Mouse (Mus musculus): ENCODE measurements around the gene Ercc4. TPM values are rescaled to one million over a fixed set of nuclear protein-coding genes. Genes with fewer than 3 reads are reported as not detected.
"Not testable (repeated sequence)": the region's sequence is repeated elsewhere in the genome, so short reads cannot be mapped to it uniquely, and the experiment has no call there.

Ercc4 gene
- polyA plus RNA-seq, 1 experiment from 2014 or later: 9.5 TPM

GRCm38 (mm10) chr16:13115466-13115865 is 6.0 kb downstream of the Ercc4 start:
- not testable (repeated sequence) for H3K4me1 ChIP-seq (ENCODE audit: control insufficient read depth, insufficient read depth, low read length); ATAC-seq (replicated peaks; ENCODE audit: extremely low read depth, insufficient read depth, low FRiP score); H3K4me2 ChIP-seq (ENCODE audit: low read depth, low read length); H3K9ac ChIP-seq (ENCODE audit: low read length); H3K27ac ChIP-seq (ENCODE audit: low read length); H3K27me3 ChIP-seq (ENCODE audit: control insufficient read depth, insufficient read depth, low read length); H3K4me3 ChIP-seq (ENCODE audit: low read length); H3K9me3 ChIP-seq (replicated peaks; ENCODE audit: control insufficient read depth, low read length)
- WGBS: 87% methylated on average over 3 of the region's 3 CpGs
- peaks cover 29% of the 10 kb centered on the region for H3K36me3 ChIP-seq (ENCODE audit: control insufficient read depth, insufficient read depth)

- H3K36me3 ChIP-seq (ENCODE audit: control insufficient read depth, insufficient read depth): peaks cover 30% of the 10 kb centered on the region
- H3K27me3 ChIP-seq (ENCODE audit: control insufficient read depth, insufficient read depth, low read length): no peaks in the 10 kb centered on the region
- H3K9me3 ChIP-seq (replicated peaks; ENCODE audit: control insufficient read depth, low read length): no peaks in the 10 kb centered on the region
- no peak overlapping the region for H3K9ac ChIP-seq (ENCODE audit: low read length)
- no peaks in the 10 kb centered on the region for H3K4me1 ChIP-seq (ENCODE audit: control insufficient read depth, insufficient read depth, low read length)
- WGBS: 61% methylated on average over 9 of the region's 9 CpGs
- ATAC-seq (replicated peaks; ENCODE audit: extremely low read depth, insufficient read depth, low FRiP score): peak; percentile 60; the same call in 1 of the 2 replicates
- H3K4me2 ChIP-seq (ENCODE audit: low read depth, low read length): no peak overlapping the region
- no peak overlapping the region for H3K27ac ChIP-seq (ENCODE audit: low read length)
- H3K4me3 ChIP-seq (ENCODE audit: low read length): no peak overlapping the region
These were observed 7.9 kb downstream of the Ercc4 start for GRCm38 (mm10) chr16:13117299-13117966.

GRCm38 (mm10) chr16:13117967-13118430 is 8.5 kb downstream of the Ercc4 start:
- Histone ChIP-seq H3K27me3 (ENCODE audit: control insufficient read depth, insufficient read depth, low read length) (no peaks in the 10 kb centered on the region), H3K9me3 (replicated peaks; ENCODE audit: control insufficient read depth, low read length) (no peaks in the 10 kb centered on the region), H3K36me3 (ENCODE audit: control insufficient read depth, insufficient read depth) (peaks cover 30% of the 10 kb centered on the region), H3K4me3 (ENCODE audit: low read length) (no peak overlapping the region), H3K27ac (ENCODE audit: low read length) (no peak overlapping the region), H3K9ac (ENCODE audit: low read length) (no peak overlapping the region), H3K4me2 (ENCODE audit: low read depth, low read length) (no peak overlapping the region), H3K4me1 (ENCODE audit: control insufficient read depth, insufficient read depth, low read length) (no peaks in the 10 kb centered on the region)
- WGBS: 85% methylated on average over 7 of the region's 7 CpGs
- ATAC-seq (replicated peaks; ENCODE audit: extremely low read depth, insufficient read depth, low FRiP score): no peak

- Histone ChIP-seq H3K9me3 (replicated peaks; ENCODE audit: control insufficient read depth, low read length) (no peaks in the 10 kb centered on the region), H3K36me3 (ENCODE audit: control insufficient read depth, insufficient read depth) (peaks cover 22% of the 10 kb centered on the region), H3K27me3 (ENCODE audit: control insufficient read depth, insufficient read depth, low read length) (no peaks in the 10 kb centered on the region), H3K4me3 (ENCODE audit: low read length) (no peak overlapping the region), H3K9ac (ENCODE audit: low read length) (no peak overlapping the region), H3K4me2 (ENCODE audit: low read depth, low read length) (no peak overlapping the region), H3K4me1 (ENCODE audit: control insufficient read depth, insufficient read depth, low read length) (no peaks in the 10 kb centered on the region), H3K27ac (ENCODE audit: low read length) (no peak overlapping the region)
- 88% methylated on average over 2 of the region's 2 CpGs for WGBS
- ATAC-seq (replicated peaks; ENCODE audit: extremely low read depth, insufficient read depth, low FRiP score): no peak
These were observed 9.3 kb downstream of the Ercc4 start for GRCm38 (mm10) chr16:13118754-13119294.

DNA sequence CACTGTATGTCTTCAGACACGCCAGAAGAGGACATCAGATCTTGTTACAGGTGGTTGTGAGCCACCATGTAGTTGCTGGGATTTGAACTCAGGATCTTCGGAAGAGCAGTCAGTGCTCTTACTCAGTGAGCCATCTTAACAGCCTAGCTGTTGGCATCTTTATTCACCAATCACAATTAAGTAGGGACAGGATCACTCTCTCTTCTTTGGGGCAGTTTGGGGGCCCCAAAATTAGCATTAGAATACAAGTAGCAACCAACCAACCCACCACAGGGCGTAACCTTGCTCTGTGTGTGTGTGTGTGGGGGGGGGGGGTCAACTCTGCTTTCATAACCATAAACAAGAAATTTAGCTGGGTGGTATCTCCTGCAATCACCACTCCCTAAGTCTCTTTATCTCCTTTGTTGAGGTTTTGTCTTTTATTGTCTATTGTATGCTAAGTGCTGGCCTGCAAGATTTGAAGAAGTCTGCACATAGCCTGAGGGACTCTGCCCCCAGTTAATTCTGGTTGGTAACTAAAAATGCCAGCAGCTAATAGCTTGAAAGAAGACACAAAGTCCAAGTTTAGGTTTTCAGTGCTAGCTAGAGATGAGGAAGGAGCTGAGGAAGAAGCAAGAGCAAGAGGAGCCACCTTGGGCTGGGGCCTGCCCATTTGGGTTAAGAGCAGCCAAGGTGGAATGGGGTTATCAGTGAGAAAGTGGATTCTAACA is 10.3 kb downstream of the Ercc4 start:
- Histone ChIP-seq H3K36me3 (ENCODE audit: control insufficient read depth, insufficient read depth) (peaks cover 12% of the 10 kb centered on the region), H3K4me1 (ENCODE audit: control insufficient read depth, insufficient read depth, low read length) (no peaks in the 10 kb centered on the region), H3K27ac (ENCODE audit: low read length) (no peak overlapping the region), H3K9me3 (replicated peaks; ENCODE audit: control insufficient read depth, low read length) (no peaks in the 10 kb centered on the region), H3K9ac (ENCODE audit: low read length) (no peak overlapping the region), H3K4me3 (ENCODE audit: low read length) (no peak overlapping the region), H3K27me3 (ENCODE audit: control insufficient read depth, insufficient read depth, low read length) (no peaks in the 10 kb centered on the region), H3K4me2 (ENCODE audit: low read depth, low read length) (no peak overlapping the region)
- 97% methylated on average over 3 of the region's 3 CpGs for WGBS
- no peak for ATAC-seq (replicated peaks; ENCODE audit: extremely low read depth, insufficient read depth, low FRiP score)

DNA sequence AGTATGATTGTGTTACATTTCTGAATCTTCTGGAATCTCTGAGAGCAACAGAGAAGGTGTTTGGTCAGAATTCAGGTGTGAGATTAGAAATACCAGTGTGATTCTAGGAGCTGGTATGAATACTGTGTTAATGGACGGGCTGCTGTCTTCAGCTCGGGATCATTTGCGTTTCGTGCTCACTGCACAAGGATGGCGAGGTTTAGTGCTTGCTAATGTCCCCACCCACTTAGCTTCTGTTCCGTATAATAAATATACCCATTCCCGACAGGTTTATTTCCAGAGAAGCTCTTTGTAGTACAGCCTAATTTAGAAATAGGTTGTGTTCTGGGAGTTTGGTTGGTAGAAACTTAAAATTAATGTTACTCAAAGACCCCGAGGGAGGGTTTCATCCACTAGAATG is 15.9 kb downstream of the Ercc4 start:
- H3K4me3 ChIP-seq (ENCODE audit: low read length): no peak overlapping the region
- ATAC-seq (replicated peaks; ENCODE audit: extremely low read depth, insufficient read depth, low FRiP score): no peak
- H3K4me1 ChIP-seq (ENCODE audit: control insufficient read depth, insufficient read depth, low read length): no peaks in the 10 kb centered on the region
- no peaks in the 10 kb centered on the region for H3K27me3 ChIP-seq (ENCODE audit: control insufficient read depth, insufficient read depth, low read length)
- 91% methylated on average over 8 of the region's 8 CpGs for WGBS
- H3K9ac ChIP-seq (ENCODE audit: low read length): no peak overlapping the region
- H3K9me3 ChIP-seq (replicated peaks; ENCODE audit: control insufficient read depth, low read length): no peaks in the 10 kb centered on the region
- H3K4me2 ChIP-seq (ENCODE audit: low read depth, low read length): no peak overlapping the region
- peaks cover 41% of the 10 kb centered on the region for H3K36me3 ChIP-seq (ENCODE audit: control insufficient read depth, insufficient read depth)
- H3K27ac ChIP-seq (ENCODE audit: low read length): no peak overlapping the region

- no peak overlapping the region for H3K4me3 ChIP-seq (ENCODE audit: low read length)
- peaks cover 52% of the 10 kb centered on the region for H3K36me3 ChIP-seq (ENCODE audit: control insufficient read depth, insufficient read depth)
- no peak for ATAC-seq (replicated peaks; ENCODE audit: extremely low read depth, insufficient read depth, low FRiP score)
- H3K27me3 ChIP-seq (ENCODE audit: control insufficient read depth, insufficient read depth, low read length): no peaks in the 10 kb centered on the region
- 90% methylated on average over 10 of the region's 10 CpGs for WGBS
- H3K27ac ChIP-seq (ENCODE audit: low read length): no peak overlapping the region
- H3K9me3 ChIP-seq (replicated peaks; ENCODE audit: control insufficient read depth, low read length): no peaks in the 10 kb centered on the region
- no peak overlapping the region for H3K4me2 ChIP-seq (ENCODE audit: low read depth, low read length)
- H3K4me1 ChIP-seq (ENCODE audit: control insufficient read depth, insufficient read depth, low read length): no peaks in the 10 kb centered on the region
- H3K9ac ChIP-seq (ENCODE audit: low read length): no peak overlapping the region
These were observed 18.1 kb downstream of the Ercc4 start for GRCm38 (mm10) chr16:13127566-13127965.

DNA sequence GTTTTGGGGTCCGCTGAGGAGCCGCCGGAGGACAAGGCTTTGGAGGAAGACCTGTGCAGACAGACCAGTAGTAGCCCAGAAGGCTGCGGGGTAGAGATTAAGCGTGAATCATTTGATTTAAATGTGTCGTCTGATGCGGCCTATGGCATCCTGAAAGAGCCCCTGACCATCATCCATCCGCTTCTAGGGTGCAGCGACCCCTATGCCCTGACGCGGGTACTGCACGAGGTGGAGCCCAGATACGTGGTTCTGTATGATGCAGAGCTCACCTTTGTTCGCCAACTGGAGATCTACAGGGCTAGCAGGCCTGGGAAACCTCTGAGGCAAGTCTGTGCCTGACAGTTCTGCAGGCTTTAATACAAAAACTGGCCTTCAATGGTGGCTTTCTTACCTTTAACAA is 20.9 kb downstream of the Ercc4 start:
- no peak overlapping the region for H3K9ac ChIP-seq (ENCODE audit: low read length)
- WGBS: 51% methylated on average over 14 of the region's 14 CpGs
- H3K27ac ChIP-seq (ENCODE audit: low read length): no peak overlapping the region
- H3K9me3 ChIP-seq (replicated peaks; ENCODE audit: control insufficient read depth, low read length): no peaks in the 10 kb centered on the region
- H3K4me3 ChIP-seq (ENCODE audit: low read length): no peak overlapping the region
- ATAC-seq (replicated peaks; ENCODE audit: extremely low read depth, insufficient read depth, low FRiP score): no peak
- no peaks in the 10 kb centered on the region for H3K4me1 ChIP-seq (ENCODE audit: control insufficient read depth, insufficient read depth, low read length)
- no peak overlapping the region for H3K4me2 ChIP-seq (ENCODE audit: low read depth, low read length)
- H3K27me3 ChIP-seq (ENCODE audit: control insufficient read depth, insufficient read depth, low read length): no peaks in the 10 kb centered on the region
- H3K36me3 ChIP-seq (ENCODE audit: control insufficient read depth, insufficient read depth): peaks cover 51% of the 10 kb centered on the region

DNA sequence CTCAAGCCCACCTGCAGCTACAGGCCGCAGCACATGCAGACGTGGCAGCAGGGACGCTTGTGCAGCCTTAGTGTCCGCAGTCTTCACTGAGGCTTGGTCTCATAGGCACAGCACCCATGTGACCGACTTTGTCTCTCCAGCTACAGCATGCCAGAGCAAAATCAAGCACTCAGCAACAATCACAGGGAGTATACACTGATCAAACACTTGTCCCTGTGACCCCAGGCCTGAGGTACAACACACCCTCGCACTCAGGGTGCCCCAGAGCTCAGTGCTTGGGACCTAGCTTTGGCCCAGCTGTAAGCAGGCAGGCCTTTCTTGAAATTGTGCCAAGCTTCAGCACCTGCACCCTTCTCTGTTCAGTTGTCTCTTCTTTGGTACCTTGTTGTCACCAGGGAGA is 31.7 kb downstream of the Ercc4 start:
- no peak overlapping the region for H3K27ac ChIP-seq (ENCODE audit: low read length)
- no peak overlapping the region for H3K4me3 ChIP-seq (ENCODE audit: low read length)
- H3K4me1 ChIP-seq (ENCODE audit: control insufficient read depth, insufficient read depth, low read length): no peaks in the 10 kb centered on the region
- H3K27me3 ChIP-seq (ENCODE audit: control insufficient read depth, insufficient read depth, low read length): no peaks in the 10 kb centered on the region
- H3K9ac ChIP-seq (ENCODE audit: low read length): no peak overlapping the region
- WGBS: 90% methylated on average over 6 of the region's 6 CpGs
- H3K4me2 ChIP-seq (ENCODE audit: low read depth, low read length): no peak overlapping the region
- no peak for ATAC-seq (replicated peaks; ENCODE audit: extremely low read depth, insufficient read depth, low FRiP score)
- H3K9me3 ChIP-seq (replicated peaks; ENCODE audit: control insufficient read depth, low read length): no peaks in the 10 kb centered on the region
- peaks cover 14% of the 10 kb centered on the region for H3K36me3 ChIP-seq (ENCODE audit: control insufficient read depth, insufficient read depth)
